Mouse (Mus musculus) olfactory bulb, adult 2 months (tissue): ENCODE results near the gene Nup214.

Experiments used
- CTCF ChIP-seq: fragments of 200-500 bp; IDR thresholded peaks from 2 replicates; pipeline ENCODE4 v1.5.1; 2012; ENCODE audit warnings: low read depth, mild to moderate bottlenecking, low read length, moderate library complexity; ENCODE audit not compliant: insufficient read depth
- POLR2A ChIP-seq: fragments of 200-500 bp; IDR thresholded peaks from 2 replicates; pipeline ENCODE4 v1.6.1; 2012; ENCODE audit warnings: mild to moderate bottlenecking, low read depth, low read length, moderate library complexity; ENCODE audit not compliant: insufficient read depth

GRCm38 (mm10) chr2:32080681-32081080 is 106.4 kb downstream of the Nup214 start:
- TF ChIP-seq CTCF (no peak), POLR2A (no peak)
